ENCODE assay signal across 24 mouse cellular contexts in genomic region chr9:62358851-62359250, GRCm38 (mm10). TPM values are rescaled to one million over a fixed set of nuclear protein-coding genes. Genes with fewer than 3 reads are reported as not detected.
DNase-seq lines count a peak whose midpoint lies in the region; ATAC-seq and TF ChIP-seq lines count a peak whose summit lies in the region.
"Had no signal": no experiment of that assay in that cellular context is flagged by ENCODE, and none has a peak within 500 bp of the region (broad histone marks: within the 10 kb centered on the region; RNA-seq: fewer than 3 reads in every experiment).

No protein-coding gene starts in this region.

- peaks cover 68% of the 10 kb centered on the region for H3K79me2 ChIP-seq in liver, adult 2 months (ENCODE audit: control insufficient read depth, insufficient read depth, low read length)
- H3K79me2 ChIP-seq in CH12.LX (replicated peaks; ENCODE audit: control insufficient read depth, extremely low read depth, insufficient read depth, poor library complexity, severe bottlenecking), result peaks cover 95% of the 10 kb centered on the region

- no peak overlapping the region for H3K4me3 ChIP-seq in liver, adult 2 months (ENCODE audit: insufficient read depth, low read depth, low read length)
- no peak overlapping the region for H3K4me3 ChIP-seq in liver, embryonic 12.5 days
- no peak overlapping the region for H3K4me3 ChIP-seq in CH12.LX (replicated peaks in 1 of 3; ENCODE audit: low read depth in 2 of 3, low read length in 2 of 3, poor library complexity in 1 of 3)
- no peak overlapping the region for H3K4me3 ChIP-seq in bone marrow macrophage, adult 2 months (ENCODE audit: insufficient read depth, low read length)
- H3K4me3 ChIP-seq: embryonic facial prominence, embryonic 12.5 days; embryonic facial prominence, embryonic 15.5 days; heart, adult 2 months; heart, embryonic 10.5 days; heart, embryonic 13.5 days; hindbrain, embryonic 12.5 days; hindbrain, embryonic 15.5 days had no signal

- no peak for TF ChIP-seq RAD21 in CH12.LX (IDR thresholded peaks at IDR 0.05; ENCODE audit: low read depth, low read length)

- no peak for ATAC-seq in liver, embryonic 12.5 days
- ATAC-seq: activated CD4-positive, CD25-positive, alpha-beta regulatory T cell, adult 4 months; CD4-positive, CD25-positive, alpha-beta regulatory T cell, adult 4 months; forebrain, embryonic 14.5 days; forebrain, postnatal 0 days; intestine, postnatal 0 days had no signal

- in situ Hi-C loops in CH12.LX (cut with MboI; ENCODE audit: low pct_ligation_motif_present, low pct_unique_long_range_greater_than_20kb, low sequenced_read_pairs), result no loop called here

- H3K9ac ChIP-seq in liver, adult 2 months (ENCODE audit: low read depth, low read length), result no peak overlapping the region
- no peak overlapping the region for H3K9ac ChIP-seq in liver, embryonic 12.5 days
- peak overlapping the region; percentile 8; the same call in 1 of the 2 replicates for H3K9ac ChIP-seq in CH12.LX (ENCODE audit: insufficient read depth, low read depth)
- H3K9ac ChIP-seq: embryonic facial prominence, embryonic 12.5 days; embryonic facial prominence, embryonic 15.5 days; forebrain, postnatal 0 days; heart, embryonic 13.5 days; hindbrain, embryonic 12.5 days; hindbrain, embryonic 15.5 days had no signal

- 38% methylated on average over 9 of the region's 9 CpGs for WGBS in liver, adult 2 months
- WGBS in liver, embryonic 12.5 days (ENCODE audit: insufficient replicate concordance), result 74% methylated on average over 9 of the region's 9 CpGs

- H3K4me2 ChIP-seq in liver, embryonic 12.5 days, result no peak overlapping the region
- H3K4me2 ChIP-seq in CH12.LX (ENCODE audit: insufficient read depth, low read depth, poor library complexity, severe bottlenecking), result peak overlapping the region; percentile 29; the same call in 1 of the 2 replicates
- H3K4me2 ChIP-seq: embryonic facial prominence, embryonic 12.5 days; embryonic facial prominence, embryonic 15.5 days; heart, embryonic 13.5 days; hindbrain, embryonic 12.5 days; hindbrain, embryonic 15.5 days had no signal

- no peaks in the 10 kb centered on the region; the same call in 1 of the 2 replicates for H3K36me3 ChIP-seq in liver, adult 2 months (ENCODE audit: control insufficient read depth, insufficient read depth, low read length)
- peaks cover 49% of the 10 kb centered on the region for H3K36me3 ChIP-seq in liver, embryonic 12.5 days
- peaks cover 26 to 74% of the 10 kb centered on the region in 2 experiments for H3K36me3 ChIP-seq in CH12.LX (replicated peaks in 1 of 2; ENCODE audit: control insufficient read depth in 1 of 2, insufficient read depth in 1 of 2, low read length in 1 of 2)
- H3K36me3 ChIP-seq: hindbrain, embryonic 12.5 days; hindbrain, embryonic 15.5 days had no signal

- H3K27ac ChIP-seq in liver, adult 2 months (replicated peaks; ENCODE audit: insufficient read depth, low read depth, low read length), result no peak overlapping the region
- H3K27ac ChIP-seq in liver, embryonic 12.5 days, result no peak overlapping the region
- H3K27ac ChIP-seq in CH12.LX (ENCODE audit: insufficient read depth, low read depth), result peak overlapping the region; percentile 95
- H3K27ac ChIP-seq in bone marrow macrophage, adult 2 months (ENCODE audit: insufficient read depth, low read depth, low read length), result no peak overlapping the region
- H3K27ac ChIP-seq: embryonic facial prominence, embryonic 12.5 days; heart, adult 2 months; heart, embryonic 10.5 days; heart, embryonic 13.5 days; hindbrain, embryonic 12.5 days; hindbrain, embryonic 15.5 days had no signal

- H3K4me1 ChIP-seq in liver, adult 2 months (ENCODE audit: control insufficient read depth, insufficient read depth, low read length), result peaks cover 62% of the 10 kb centered on the region
- peaks cover 100% of the 10 kb centered on the region for H3K4me1 ChIP-seq in liver, embryonic 12.5 days
- peaks cover 59 to 97% of the 10 kb centered on the region in 2 experiments for H3K4me1 ChIP-seq in CH12.LX (ENCODE audit: control insufficient read depth in 1 of 2, insufficient read depth in 2 of 2)
- peaks cover 73% of the 10 kb centered on the region for H3K4me1 ChIP-seq in bone marrow macrophage, adult 2 months (ENCODE audit: control insufficient read depth, insufficient read depth, low read length)

- DNase-seq in cerebellum, adult 9-11 months, result peak; percentile 25
- DNase-seq in cerebellum, postnatal 14 days, result no peak
- peak; percentile 48 for DNase-seq in liver, adult 2 months (ENCODE audit: extremely low read depth, low read depth, low spot score)
- DNase-seq in CH12.LX (ENCODE audit: extremely low read depth), result no peak
- no peak for DNase-seq in heart, postnatal 36 days
- DNase-seq: cerebellum, adult 11-12 months; cerebellum, adult 8-10 months; cerebellum, postnatal 25 days; forebrain, postnatal 0 days; gastrocnemius, postnatal 36 days; heart, adult 2 months; heart, postnatal 14 days had no signal

- no peaks in the 10 kb centered on the region for H3K27me3 ChIP-seq in liver, adult 2 months (ENCODE audit: control insufficient read depth, insufficient read depth, low read length)
- H3K27me3 ChIP-seq in liver, embryonic 12.5 days (replicated peaks), result no peaks in the 10 kb centered on the region
- no peaks in the 10 kb centered on the region for H3K27me3 ChIP-seq in CH12.LX (replicated peaks)
- H3K27me3 ChIP-seq: embryonic facial prominence, embryonic 12.5 days; embryonic facial prominence, embryonic 15.5 days; heart, embryonic 13.5 days; hindbrain, embryonic 12.5 days; hindbrain, embryonic 15.5 days had no signal

- no peaks in the 10 kb centered on the region for H3K9me3 ChIP-seq in liver, embryonic 12.5 days (replicated peaks)
- H3K9me3 ChIP-seq in CH12.LX (replicated peaks; ENCODE audit: low read length), result no peaks in the 10 kb centered on the region
- H3K9me3 ChIP-seq: embryonic facial prominence, embryonic 12.5 days; embryonic facial prominence, embryonic 15.5 days; heart, embryonic 10.5 days; heart, embryonic 13.5 days; hindbrain, embryonic 12.5 days; hindbrain, embryonic 15.5 days had no signal

- no peak for TF ChIP-seq POLR2A in liver, adult 2 months (IDR thresholded peaks at IDR 0.05; ENCODE audit: extremely low read depth, insufficient read depth, low read length)
- TF ChIP-seq POLR2A in CH12.LX (IDR thresholded peaks at IDR 0.05; ENCODE audit: low read depth, low read length), result no peak
- 0 out of 2 replicates have a peak, but pooled peaks have one; percentile 12 for TF ChIP-seq POLR2A in bone marrow macrophage, adult 2 months (IDR thresholded peaks at IDR 0.05; ENCODE audit: borderline replicate concordance, low read depth, low read length)

- TF ChIP-seq EP300 in CH12.LX (IDR thresholded peaks at IDR 0.05; ENCODE audit: low read length), result no peak

- intact Hi-C loops in heart, postnatal 36 days (cut with DNase I), result no loop called here

- no peak for TF ChIP-seq CTCF in liver, adult 2 months (IDR thresholded peaks at IDR 0.05; ENCODE audit: low read depth, low read length)
- TF ChIP-seq CTCF in CH12.LX (conservative IDR thresholded peaks at IDR 0.05 in 1 of 2, IDR thresholded peaks at IDR 0.05 in 1 of 2; ENCODE audit: low read depth in 2 of 2, low read length in 2 of 2), result no peak
- no peak for TF ChIP-seq CTCF in bone marrow macrophage, adult 2 months (IDR thresholded peaks at IDR 0.05; ENCODE audit: low read depth, low read length)

- dilution Hi-C loops in CH12.LX (cut with MboI; ENCODE audit: extremely low pct_ligation_motif_present, extremely low pct_unique_long_range_greater_than_20kb, low sequenced_read_pairs), result no loop called here

TF ChIP-seq in CH12.LX, 34 proteins besides CTCF, POLR2A, EP300 and RAD21:
- no peak for TF ChIP-seq TCF12 (IDR thresholded peaks at IDR 0.05; ENCODE audit: low read depth, low read length)
- no peak for TF ChIP-seq GABPA (IDR thresholded peaks at IDR 0.05; ENCODE audit: insufficient replicate concordance, low read depth, low read length)
- no peak for TF ChIP-seq MXI1 (IDR thresholded peaks at IDR 0.05; ENCODE audit: low read depth, low read length)
- no peak for TF ChIP-seq KAT2A (IDR thresholded peaks at IDR 0.05; ENCODE audit: insufficient replicate concordance, low read length)
- TF ChIP-seq ZMIZ1 (IDR thresholded peaks at IDR 0.05; ENCODE audit: low read depth, low read length), result no peak
- TF ChIP-seq ELF1 (IDR thresholded peaks at IDR 0.05; ENCODE audit: low read depth, low read length), result no peak
- TF ChIP-seq USF2 (conservative IDR thresholded peaks at IDR 0.05; ENCODE audit: low read depth, low read length), result no peak
- no peak for TF ChIP-seq E2F4 (IDR thresholded peaks at IDR 0.05; ENCODE audit: insufficient replicate concordance, low read depth, low read length)
- no peak for TF ChIP-seq ZKSCAN1 (IDR thresholded peaks at IDR 0.05; ENCODE audit: borderline replicate concordance, low read depth, low read length)
- TF ChIP-seq BHLHE40 (IDR thresholded peaks at IDR 0.05; ENCODE audit: low read depth, low read length), result no peak; the same call in 1 of the 2 replicates
- no peak for TF ChIP-seq ZC3H11A (IDR thresholded peaks at IDR 0.05; ENCODE audit: low read depth, low read length)
- TF ChIP-seq JUN (IDR thresholded peaks at IDR 0.05; ENCODE audit: insufficient read depth, low read depth, low read length), result no peak
- no peak for TF ChIP-seq RCOR1 (conservative IDR thresholded peaks at IDR 0.05; ENCODE audit: low read depth, low read length)
- no peak for TF ChIP-seq USF1 (IDR thresholded peaks at IDR 0.05; ENCODE audit: low read depth, low read length)
TF ChIP-seq in CH12.LX: peak in this region for 0.

RNA-seq across cellular contexts. Expression of gene Anp32a, which starts 17.8 kb away (rescaled TPM):
- total RNA-seq in liver, adult 2 months (2014; rRNA removed), result 78.8 and 96.2 TPM in 2 replicates
- polyA plus RNA-seq in liver, adult 2 months (2012; rRNA removed), result 27.3 and 32.2 TPM in 2 replicates
- 112 and 122 TPM in 2 replicates for polyA plus RNA-seq in liver, embryonic 12.5 days (2016; fragmentation: Nextera tagmentation; extraction: Ambion mirVana)
- total RNA-seq in CH12.LX (2012; rRNA removed) (585 and 608 TPM in 2 replicates), CH12.LX (2014; rRNA removed) (809 and 869 TPM in 2 replicates)
- 1,207 and 1,391 TPM in 2 replicates for polyA plus RNA-seq in CH12.LX (2012; ENCODE audit: insufficient read length, low read depth)
- 351 and 354 TPM in 2 replicates for polyA plus RNA-seq in bone marrow macrophage, adult 2 months (2012; ENCODE audit: insufficient read depth, insufficient read length, missing spikeins)
- total RNA-seq in heart, postnatal 36 days (2021), result 100 to 1,000 TPM; 206 to 209 TPM

Comparison
In these comparisons a context has a peak if more than half of its experiments do, and no peak if none do; other contexts are left out.
1. DNase-seq: peak in cerebellum, adult 9-11 months (single experiment) and liver, adult 2 months (single experiment); none in cerebellum, postnatal 14 days (0 of 2), CH12.LX (single experiment) and heart, postnatal 36 days (0 of 2).